Mouse (Mus musculus) heart, adult 2 months (tissue): ENCODE results near the gene Adprhl2. TPM values are rescaled to one million over a fixed set of nuclear protein-coding genes. Genes with fewer than 3 reads are reported as not detected.

ENCODE experiments used
- DNase-seq, 2 experiments: peaks; one replicate each; pipeline ENCODE4 v3.0.0; 2021
- H3K27ac ChIP-seq: fragments of 200-600 bp; 2 replicates; pipeline ENCODE4 v1.8.1; 2022
- H3K27me3 ChIP-seq: fragments of 200-500 bp; 2 replicates; pipeline ENCODE4 v1.6.1; 2012; ENCODE audit warnings: mild to moderate bottlenecking, low read length, inconsistent platforms, mixed read lengths; ENCODE audit not compliant: control insufficient read depth, insufficient read depth
- H3K36me3 ChIP-seq: fragments of 200-500 bp; 2 replicates; pipeline ENCODE4 v1.6.1; 2012; ENCODE audit warnings: low read length, inconsistent platforms; ENCODE audit not compliant: control insufficient read depth, insufficient read depth
- H3K4me1 ChIP-seq: fragments of 200-500 bp; 2 replicates; pipeline ENCODE4 v1.6.1; 2011; ENCODE audit warnings: low read length; ENCODE audit not compliant: control insufficient read depth, insufficient read depth
- H3K4me3 ChIP-seq: fragments of 200-600 bp; 2 replicates; pipeline ENCODE4 v1.8.1; 2022
- H3K79me2 ChIP-seq: fragments of 200-500 bp; replicated peaks from 2 replicates; pipeline ENCODE4 v1.6.1; 2012; ENCODE audit warnings: mild to moderate bottlenecking, inconsistent platforms, low read length, moderate library complexity, mixed read lengths; ENCODE audit not compliant: control insufficient read depth, insufficient read depth
- H3K9ac ChIP-seq: fragments of 200-500 bp; 2 replicates; pipeline ENCODE4 v1.6.1; 2012; ENCODE audit warnings: low read depth, mild to moderate bottlenecking, control low read depth, inconsistent platforms, low read length, mixed read lengths
- CTCF ChIP-seq: fragments of 200-600 bp; IDR thresholded peaks from 2 replicates; pipeline ENCODE4 v1.8.1; 2022; ENCODE audit warnings: antibody characterized with exemption, mild to moderate bottlenecking, moderate library complexity
- EP300 ChIP-seq: fragments of 200-500 bp; IDR thresholded peaks from 2 replicates; pipeline ENCODE4 v1.6.1; 2011; ENCODE audit warnings: low read depth, low read length, control low read depth; ENCODE audit not compliant: insufficient read depth
- POLR2A ChIP-seq: fragments of 200-500 bp; IDR thresholded peaks from 2 replicates; pipeline ENCODE4 v1.6.1; 2011; ENCODE audit warnings: mild to moderate bottlenecking, low read depth, low read length, control low read depth; ENCODE audit not compliant: insufficient read depth
- WGBS: fragments of 180-500 bp; shearing (Covaris S2); methylation state at CpG from one replicate; pipeline ENCODE4 v1.1.7; 2018; 5-methylcytosine and 5-hydroxymethylcytosine counted together
- intact Hi-C: fragments of 180-260 bp; cut with DNase I; formaldehyde crosslinking; loops from one replicate; pipeline ENCODE4 v1.15.1; 2025
- polyA plus RNA-seq: library from polyadenylated mRNA; depleted of rRNA; stranded (reverse); fragments of >200 nt; gene quantifications from 2 replicates; pipeline ENCODE4 v1.2.3, GENCODE M21; 2012
- total RNA-seq, 2 experiments: library from RNA; stranded (reverse); gene quantifications; 2 replicates each; pipeline ENCODE4 v1.2.3; 2021

The Adprhl2 gene
- total and polyA plus RNA-seq, 3 experiments = 12.9 to 14.7 (median 13.0) TPM

GRCm38 (mm10) chr4:126281706-126282105, 39.8 kb downstream of the Adprhl2 start:
- Histone ChIP-seq H3K4me1 (peaks cover 3% of the 10 kb centered on the region), H3K4me3 (no peak overlapping the region), H3K36me3 (no peaks in the 10 kb centered on the region), H3K79me2 (no peaks in the 10 kb centered on the region), H3K9ac (no peak overlapping the region), H3K27me3 (peaks cover 3% of the 10 kb centered on the region), H3K27ac (no peak overlapping the region)
- no peak for TF ChIP-seq CTCF
- no peak for TF ChIP-seq POLR2A
- TF ChIP-seq EP300 = no peak
- WGBS = 75% methylated on average over 9 of the region's 9 CpGs
- intact Hi-C loops = no loop called here
- DNase-seq = no peak

DNA sequence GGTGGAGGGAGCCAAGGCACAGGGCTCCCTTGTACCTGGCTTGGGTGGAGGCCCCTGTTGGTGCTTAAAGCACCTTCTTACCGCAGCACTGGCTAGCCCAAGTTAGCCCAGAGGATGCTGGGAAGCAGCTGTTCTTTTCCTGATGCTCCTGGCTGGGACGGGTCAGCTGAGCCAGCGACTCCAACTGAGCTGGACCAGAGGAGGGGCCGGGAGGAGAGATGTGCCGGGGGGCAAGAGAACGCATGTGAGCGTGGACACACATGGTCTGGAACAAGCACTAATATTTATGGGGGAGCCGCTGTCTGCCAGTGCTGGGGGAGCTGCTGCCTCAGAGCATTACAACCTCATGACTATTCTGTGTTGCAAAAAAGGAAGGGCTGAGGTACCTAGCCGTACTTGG, 42.5 kb downstream of the Adprhl2 start:
- DNase-seq = no peak
- intact Hi-C loops = loop anchor here (1.0 kb wide), 1 partner anchor 30 kb away; no protein-coding TSS in a partner anchor
- Histone ChIP-seq H3K27me3 (no peaks in the 10 kb centered on the region), H3K9ac (no peak overlapping the region), H3K79me2 (no peaks in the 10 kb centered on the region), H3K4me3 (no peak overlapping the region), H3K27ac (no peak overlapping the region), H3K4me1 (peaks cover 2% of the 10 kb centered on the region), H3K36me3 (no peaks in the 10 kb centered on the region)
- TF ChIP-seq CTCF (no peak), POLR2A (no peak), EP300 (no peak)
- 74% methylated on average over 9 of the region's 9 CpGs for whole genome bisulfite sequencing

- TF ChIP-seq EP300 = no peak
- no peak for TF ChIP-seq POLR2A
- no peak for TF ChIP-seq CTCF
- WGBS = 58% methylated on average over 9 of the region's 9 CpGs
- Histone ChIP-seq H3K36me3 (no peaks in the 10 kb centered on the region), H3K79me2 (no peaks in the 10 kb centered on the region), H3K9ac (no peak overlapping the region), H3K27ac (no peak overlapping the region), H3K4me3 (no peak overlapping the region), H3K27me3 (no peaks in the 10 kb centered on the region), H3K4me1 (peaks cover 2% of the 10 kb centered on the region)
- intact Hi-C loops = loop anchor here (1.0 kb wide), 1 partner anchor 31 kb away; no protein-coding TSS in a partner anchor
- no peak for DNase-seq
These were observed 43.0 kb downstream of the Adprhl2 start for GRCm38 (mm10) chr4:126278565-126278915.

DNA sequence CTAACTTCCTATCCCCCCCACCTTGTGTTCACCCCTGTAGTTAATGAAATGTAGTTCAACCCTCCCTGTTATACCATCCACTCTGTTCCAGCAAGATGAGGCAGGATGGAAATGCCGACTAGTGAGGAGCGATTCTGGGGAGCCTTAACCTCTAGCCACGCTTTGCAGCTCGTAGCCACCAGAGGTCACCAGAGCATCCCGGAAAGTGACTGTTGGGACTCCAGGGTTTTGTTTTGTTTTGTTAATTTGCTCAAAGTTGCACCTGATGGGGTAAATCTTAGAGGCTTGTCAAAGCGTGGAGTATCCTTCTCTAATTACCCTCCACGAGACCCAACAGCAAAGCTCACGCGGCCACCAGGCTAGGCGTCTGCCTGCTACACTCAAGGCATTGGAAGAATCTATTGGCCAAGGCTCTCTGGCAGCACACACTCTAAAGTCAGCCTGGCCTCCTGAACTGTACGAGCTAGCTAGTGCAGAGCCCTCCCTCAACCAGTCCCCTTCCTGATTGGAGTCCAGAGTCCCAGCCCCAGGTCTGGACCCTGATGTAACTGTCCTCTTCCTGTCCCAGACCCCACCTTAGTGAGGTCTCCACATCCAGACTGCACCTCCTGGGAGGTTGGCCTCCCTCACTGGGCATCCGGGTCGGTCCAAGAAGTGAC, 43.5 kb downstream of the Adprhl2 start:
- WGBS = 8% methylated on average over 13 of the region's 13 CpGs
- peaks cover 2% of the 10 kb centered on the region for H3K4me1 ChIP-seq
- no peak overlapping the region for H3K27ac ChIP-seq
- no peaks in the 10 kb centered on the region for H3K27me3 ChIP-seq
- DNase-seq = peak; percentile 53 to 68
- no peaks in the 10 kb centered on the region for H3K79me2 ChIP-seq
- H3K9ac ChIP-seq = no peak overlapping the region
- no peak overlapping the region for H3K4me3 ChIP-seq
- no peaks in the 10 kb centered on the region for H3K36me3 ChIP-seq
- intact Hi-C loops = loop anchor here (1.0 kb wide), 1 partner anchor 31 kb away; no protein-coding TSS in a partner anchor
- TF ChIP-seq EP300 (0 out of 2 replicates have a peak, but pooled peaks have one; percentile 27), POLR2A (no peak), CTCF (peak; percentile 83)

DNA sequence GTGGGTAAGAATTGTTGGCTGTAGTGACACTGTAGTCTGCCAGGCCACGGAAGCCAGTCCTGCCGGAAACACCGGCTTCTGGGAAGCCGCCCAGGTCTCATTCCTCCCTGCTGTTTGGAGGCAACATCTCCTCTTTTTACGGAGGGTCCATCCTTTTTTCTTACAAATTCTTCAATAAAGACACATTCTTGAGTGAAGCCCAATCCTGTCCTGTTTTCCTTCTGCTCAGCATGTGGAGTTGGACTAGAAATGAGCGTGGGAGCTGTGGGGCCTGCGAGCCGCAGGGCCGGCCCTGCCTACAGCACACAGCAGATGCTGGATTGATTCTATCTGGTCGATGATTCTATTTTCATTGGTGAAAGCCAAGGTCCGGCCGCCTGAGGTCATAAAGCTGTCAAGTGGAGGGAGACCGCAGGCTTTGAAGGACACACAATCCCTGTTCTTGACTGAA, 45.8 kb downstream of the Adprhl2 start:
- H3K36me3 ChIP-seq = no peaks in the 10 kb centered on the region

GRCm38 (mm10) chr4:126275081-126275480, 46.4 kb downstream of the Adprhl2 start:
- no peak overlapping the region for H3K9ac ChIP-seq
- H3K79me2 ChIP-seq = no peaks in the 10 kb centered on the region
- no peak overlapping the region for H3K4me3 ChIP-seq
- H3K27me3 ChIP-seq = no peaks in the 10 kb centered on the region
- peaks cover 2% of the 10 kb centered on the region for H3K4me1 ChIP-seq
- 89% methylated on average over 4 of the region's 4 CpGs for WGBS
- no peak for DNase-seq
- no peaks in the 10 kb centered on the region for H3K36me3 ChIP-seq
- no peak overlapping the region for H3K27ac ChIP-seq
- intact Hi-C loops = no loop called here
- no peak for TF ChIP-seq POLR2A
- TF ChIP-seq EP300 = no peak
- TF ChIP-seq CTCF = no peak

More for the DNA sequence above, 45.8 kb downstream of the Adprhl2 start:
- peaks cover 2% of the 10 kb centered on the region for H3K4me1 ChIP-seq
- H3K27me3 ChIP-seq = no peaks in the 10 kb centered on the region
- no peak overlapping the region for H3K27ac ChIP-seq
- TF ChIP-seq CTCF (no peak), POLR2A (no peak), EP300 (no peak)
- H3K79me2 ChIP-seq = no peaks in the 10 kb centered on the region
- H3K9ac ChIP-seq = no peak overlapping the region
- DNase-seq = peak; percentile 43 to 59
- WGBS = 70% methylated on average over 13 of the region's 13 CpGs
- no peak overlapping the region for H3K4me3 ChIP-seq
- intact Hi-C loops = no loop called here
